Mouse (Mus musculus) bone marrow, adult 2 months (tissue): ENCODE data around the gene Afmid.

ENCODE experiments used
- CTCF ChIP-seq: fragments of 200-500 bp; IDR thresholded peaks from 2 replicates; pipeline ENCODE4 v1.5.1; 2011; ENCODE audit warnings: low read length, control low read depth; ENCODE audit not compliant: control insufficient read depth, insufficient read depth
- POLR2A ChIP-seq: fragments of 200-500 bp; IDR thresholded peaks from 2 replicates; pipeline ENCODE4 v1.6.1; 2011; ENCODE audit warnings: low read depth, mild to moderate bottlenecking, control low read depth, low read length, borderline replicate concordance; ENCODE audit not compliant: control insufficient read depth

GRCm38 (mm10) chr11:117828888-117829604 lies 3.3 kb downstream of the Afmid start:
- TF ChIP-seq CTCF: no peak
- no peak for TF ChIP-seq POLR2A
